Mouse (Mus musculus) layer of hippocampus, postnatal 10 days (tissue): Measurements from ENCODE around the gene Dock11. TPM values are rescaled to one million over a fixed set of nuclear protein-coding genes. Genes with fewer than 3 reads are reported as not detected.

ENCODE experiments used
- DNase-seq, 2 experiments: peaks; one replicate each; pipeline ENCODE4 v3.0.0; 2021; ENCODE audit warnings: low spot score in 2 of 2
- total RNA-seq, 2 experiments: library from RNA; stranded (reverse); gene quantifications; 2 replicates each; pipeline ENCODE4 v1.2.3; 2021

The Dock11 gene
- total RNA-seq, 2 experiments from 2014 or later: 19.0 to 22.1 TPM

DNA sequence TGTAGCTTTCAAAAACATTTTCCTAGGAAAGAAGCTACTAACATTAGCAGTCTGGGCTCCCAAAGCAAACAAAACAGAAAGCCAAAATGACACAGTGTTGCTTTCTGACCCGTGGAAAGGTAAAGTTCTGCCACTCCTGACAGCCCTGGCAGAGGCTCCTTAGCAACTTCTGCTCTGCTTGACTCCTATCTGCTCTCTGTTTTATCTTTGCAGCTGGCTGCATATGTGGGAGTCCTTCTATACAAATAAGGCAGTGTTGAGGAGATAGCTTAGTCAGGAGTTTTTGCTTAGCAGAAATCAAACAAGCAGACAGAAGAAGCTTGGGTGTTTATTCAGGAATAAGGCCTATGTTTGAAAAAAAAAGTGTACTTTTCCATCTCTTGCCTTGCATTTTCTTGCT lies 57.8 kb downstream of the Dock11 start:
- DNase-seq: no peak

- DNase-seq: no peak
These were observed 61.5 kb downstream of the Dock11 start for GRCm38 (mm10) chrX:35950135-35950534.

GRCm38 (mm10) chrX:35951945-35952344 lies 63.3 kb downstream of the Dock11 start:
- DNase-seq: no peak

DNA sequence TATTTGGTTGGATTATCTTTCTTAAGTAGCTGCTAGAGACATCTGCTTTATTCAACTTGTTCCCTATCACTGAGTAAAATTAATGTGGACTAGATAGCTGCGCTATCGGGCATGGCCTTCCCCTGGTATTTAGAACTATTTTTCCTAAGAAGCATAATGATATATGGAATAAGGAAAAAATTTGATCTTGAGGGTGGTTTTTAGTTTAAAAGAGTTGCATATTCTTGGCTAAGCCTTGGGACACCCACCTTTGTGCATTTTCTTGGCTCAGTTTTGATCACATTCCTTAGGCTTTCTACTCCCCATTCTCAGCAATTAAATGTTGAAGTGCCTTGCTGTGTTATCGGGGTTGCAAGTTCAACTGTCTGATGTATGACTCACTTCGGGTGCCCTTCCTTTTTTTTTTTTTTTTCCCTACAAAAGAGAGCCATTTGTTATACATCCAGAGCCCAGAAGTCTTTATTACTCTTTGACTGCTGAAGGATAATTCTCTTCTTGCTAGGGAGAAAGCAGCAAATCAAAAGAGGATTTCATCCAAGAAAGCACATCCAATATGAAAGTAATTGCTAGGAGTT lies 64.0 kb downstream of the Dock11 start:
- DNase-seq: no peak

DNA sequence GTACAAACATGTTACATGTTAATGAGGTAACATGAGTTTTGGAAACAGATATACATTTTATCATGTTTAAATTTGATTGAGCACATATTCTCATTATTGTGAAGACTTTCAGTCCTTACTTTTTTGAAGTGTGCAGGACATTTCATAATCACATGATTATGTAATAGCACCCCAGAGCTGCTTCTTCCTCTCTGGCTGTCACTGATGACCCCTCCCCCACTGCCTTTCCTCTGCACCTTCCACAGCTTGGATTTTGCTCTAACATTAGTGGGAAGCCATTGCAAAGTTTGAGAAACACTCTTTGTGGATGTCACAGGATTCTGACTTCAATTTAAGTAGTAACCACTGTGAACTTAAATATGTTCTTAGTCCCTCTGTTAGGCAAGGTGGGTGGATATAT lies 67.6 kb downstream of the Dock11 start:
- no peak for DNase-seq

- DNase-seq: no peak
These were observed 74.5 kb downstream of the Dock11 start for GRCm38 (mm10) chrX:35963087-35963486.

DNA sequence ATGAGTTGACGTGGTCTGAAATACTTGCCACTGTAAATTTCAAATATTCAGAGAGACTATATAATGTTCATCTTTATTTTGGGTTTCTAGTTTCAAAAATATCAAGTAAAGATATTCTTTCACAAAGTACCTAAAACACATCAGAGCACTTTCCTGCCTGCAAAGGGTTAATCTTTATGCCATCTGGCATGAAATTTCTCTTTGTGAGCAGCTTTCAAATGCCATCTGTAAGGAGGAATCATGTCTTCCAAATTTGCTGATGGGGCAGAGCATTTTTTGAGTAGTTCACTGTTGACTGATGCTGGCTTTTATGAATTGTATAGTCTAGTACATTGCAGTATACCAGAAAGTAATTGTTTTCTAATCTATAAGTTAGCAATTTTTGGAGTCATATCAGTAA lies 80.6 kb downstream of the Dock11 start:
- no peak for DNase-seq

- DNase-seq: no peak
These were observed 88.0 kb downstream of the Dock11 start for GRCm38 (mm10) chrX:35976657-35977056.

GRCm38 (mm10) chrX:35987981-35988380 lies 99.3 kb downstream of the Dock11 start:
- no peak for DNase-seq

DNA sequence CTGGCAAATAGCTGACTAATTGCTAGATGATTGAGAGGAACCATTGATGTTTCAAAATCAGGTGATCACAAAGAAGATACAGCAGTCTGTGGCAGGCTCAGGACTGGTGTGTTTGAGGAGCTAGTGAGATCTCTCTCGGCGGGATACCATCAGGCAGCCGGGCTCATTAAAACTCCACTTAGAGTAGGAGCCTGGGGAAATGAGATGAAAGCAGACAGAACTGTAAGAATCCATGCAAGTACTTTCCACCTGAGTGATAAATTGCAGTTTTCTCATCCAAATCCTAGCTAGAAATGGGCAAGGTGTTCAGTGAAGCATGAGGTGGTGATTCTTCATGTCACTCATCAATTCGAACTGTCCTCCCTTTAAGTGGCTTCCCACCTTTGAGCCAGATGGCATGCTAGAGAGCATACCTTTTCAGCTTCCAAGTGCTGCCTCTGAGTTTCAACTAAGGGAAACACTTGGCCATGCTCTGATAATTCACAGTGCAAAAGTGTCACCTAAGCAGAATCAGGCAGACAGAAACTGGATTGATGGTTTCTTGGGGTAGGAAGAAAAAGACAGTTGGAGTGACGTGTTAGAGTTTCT lies 102.0 kb downstream of the Dock11 start:
- no peak for DNase-seq

- DNase-seq: no peak
These were observed 105.6 kb downstream of the Dock11 start for GRCm38 (mm10) chrX:35994226-35994625.

DNA sequence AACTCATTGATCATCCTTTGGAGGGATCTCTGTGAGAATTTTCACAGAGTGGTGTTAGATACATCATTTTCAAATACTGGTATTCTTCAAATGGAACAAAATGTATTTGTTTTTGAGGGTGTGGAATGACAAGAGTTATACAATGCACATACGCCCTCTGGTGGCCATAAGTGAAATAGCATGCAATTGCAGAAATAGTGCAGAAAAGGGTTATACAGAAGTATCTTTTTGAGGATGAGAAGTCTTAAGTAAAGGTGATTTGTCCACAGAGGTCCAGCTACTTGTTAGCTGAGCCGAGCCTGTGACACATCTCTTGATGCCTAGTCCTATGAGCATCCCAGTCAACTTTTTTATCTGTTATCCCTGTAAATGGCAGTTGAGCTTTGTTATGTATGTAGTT lies 108.4 kb downstream of the Dock11 start:
- peak; percentile 19 to 25 for DNase-seq

GRCm38 (mm10) chrX:35997793-35998419 lies 109.3 kb downstream of the Dock11 start:
- no peak for DNase-seq

DNA sequence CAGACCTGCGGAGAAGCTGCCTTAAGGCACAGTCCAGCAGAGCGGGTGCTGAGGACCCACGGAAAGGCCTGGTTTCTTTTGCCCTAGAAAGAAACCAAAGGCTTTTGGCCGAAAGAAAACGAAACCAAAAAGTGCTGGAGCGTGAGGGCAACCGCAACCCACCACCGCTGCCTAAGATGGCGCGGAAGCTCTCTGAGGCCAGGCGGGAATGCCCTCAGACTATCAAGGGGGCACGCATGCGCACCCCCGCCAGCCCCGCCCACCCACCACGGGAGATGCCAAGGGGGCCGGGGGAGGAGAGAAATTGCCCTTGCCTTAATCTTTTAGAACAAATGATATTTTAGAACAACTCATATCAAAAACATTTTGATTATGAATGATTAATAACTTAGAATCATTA lies 137.0 kb downstream of the Dock11 start:
- no peak for DNase-seq

DNA sequence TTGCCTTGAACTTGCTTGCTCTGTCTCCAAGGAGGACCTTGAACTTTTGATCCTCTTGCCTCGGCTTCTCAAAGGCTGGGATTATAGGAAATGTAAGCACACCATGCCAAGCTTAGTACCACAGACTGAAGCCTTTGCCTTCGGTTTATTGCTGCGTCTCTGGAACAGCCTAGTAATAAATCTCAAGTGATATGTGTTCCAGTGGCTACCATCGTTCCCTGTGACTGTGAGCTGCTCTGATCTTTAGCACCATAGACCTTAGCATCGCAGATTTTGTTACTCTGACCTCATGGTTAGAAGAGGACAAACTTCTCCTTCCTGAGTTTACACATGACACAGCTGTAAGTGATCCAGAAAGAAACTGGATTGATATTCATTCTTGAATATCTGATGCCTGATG lies 142.5 kb downstream of the Dock11 start:
- DNase-seq: no peak

GRCm38 (mm10) chrX:36034045-36034444 lies 145.4 kb downstream of the Dock11 start:
- no peak for DNase-seq

GRCm38 (mm10) chrX:36045731-36046130 lies 157.1 kb downstream of the Dock11 start:
- no peak for DNase-seq

GRCm38 (mm10) chrX:36047451-36047850 lies 158.8 kb downstream of the Dock11 start:
- DNase-seq: no peak

- DNase-seq: no peak
These were observed 161.7 kb downstream of the Dock11 start for GRCm38 (mm10) chrX:36050312-36050711.

DNA sequence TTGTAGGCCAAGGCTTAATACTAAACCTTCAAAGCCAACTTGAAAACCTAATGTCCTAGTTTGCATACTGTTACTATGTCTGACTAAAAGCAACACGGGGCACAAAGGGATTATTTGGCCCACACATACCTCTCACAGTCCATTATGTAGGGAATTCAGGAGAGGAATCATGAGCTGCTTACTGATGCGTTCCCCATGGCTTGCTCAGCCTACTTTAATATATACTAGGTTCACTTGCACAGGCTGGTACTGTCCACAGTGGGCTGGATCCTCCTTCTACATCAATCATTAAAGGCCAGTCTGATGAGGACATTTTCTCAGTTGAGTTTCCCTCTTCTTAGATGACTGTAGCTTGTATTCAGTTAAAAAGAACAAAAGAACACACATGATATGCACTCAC lies 185.4 kb downstream of the Dock11 start:
- DNase-seq: no peak

DNA sequence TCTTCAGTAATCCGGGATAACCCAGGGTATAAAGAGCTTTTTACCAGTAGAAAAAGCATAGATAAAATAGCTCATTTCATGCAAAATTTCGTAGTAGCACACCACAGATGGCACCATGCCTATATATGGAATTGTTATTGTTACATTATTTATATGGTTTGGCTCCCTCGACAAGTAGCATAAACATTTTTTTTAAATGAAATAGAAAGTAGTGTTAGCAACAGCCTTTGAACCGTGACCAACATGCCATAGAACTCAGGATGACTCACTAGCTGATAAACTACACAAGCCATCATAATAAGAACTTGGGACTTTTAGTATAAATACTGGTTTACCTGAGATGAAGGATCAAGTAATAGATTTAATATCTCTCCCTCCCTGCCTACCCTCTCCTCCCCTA lies 188.5 kb downstream of the Dock11 start:
- DNase-seq: no peak

DNA sequence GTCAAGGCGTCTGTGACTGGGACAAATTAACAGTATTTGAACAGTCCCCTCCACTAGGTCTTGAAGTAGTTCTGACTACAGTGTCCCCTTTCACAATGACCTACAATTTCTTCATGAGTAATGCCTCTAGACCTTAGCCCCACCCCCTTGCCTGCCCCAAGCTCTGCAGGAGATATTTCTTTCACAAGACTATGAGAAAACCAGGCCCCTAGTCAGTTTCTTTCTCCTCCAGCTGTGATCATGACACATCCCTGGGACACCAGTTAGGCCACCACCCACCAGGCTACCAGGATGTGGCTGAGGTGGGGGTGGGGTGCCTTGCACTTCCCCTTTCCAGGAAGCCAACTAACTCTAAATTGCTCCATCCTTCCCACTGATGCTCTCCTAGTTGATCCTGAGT lies 194.3 kb downstream of the Dock11 start:
- no peak for DNase-seq
